Mouse (Mus musculus): ENCODE data around the gene Ugt1a7c. TPM values are rescaled to one million over a fixed set of nuclear protein-coding genes. Genes with fewer than 3 reads are reported as not detected.
A peak's percentile ranks its signal among the peaks of the same experiment; 100 is the strongest.

The Ugt1a7c gene
- polyA plus RNA-seq, 1 experiment from 2014 or later, result 4.2 TPM

- Histone ChIP-seq H3K9ac (no peak overlapping the region), H3K4me1 (no peaks in the 10 kb centered on the region; the same call in 1 of the 2 replicates), H3K9me3 (peaks cover 44% of the 10 kb centered on the region), H3K36me3 (no peaks in the 10 kb centered on the region), H3K4me3 (no peak overlapping the region), H3K27me3 (no peaks in the 10 kb centered on the region), H3K27ac (no peak overlapping the region), H3K4me2 (no peak overlapping the region)
- no peak for ATAC-seq (ENCODE audit: insufficient number of reproducible peaks, low FRiP score, low TSS enrichment, low read depth)
- 71% methylated on average over 6 of the region's 6 CpGs for WGBS
These were observed 158.7 kb downstream of the Ugt1a7c start for GRCm38 (mm10) chr1:88253540-88253939.

- no peaks in the 10 kb centered on the region for H3K27me3 ChIP-seq
- no peak overlapping the region for H3K27ac ChIP-seq
- H3K4me1 ChIP-seq, result peaks cover 7% of the 10 kb centered on the region
- 0 out of 2 replicates have a peak, but pooled peaks have one; percentile 0 for ATAC-seq (ENCODE audit: insufficient number of reproducible peaks, low FRiP score, low TSS enrichment, low read depth)
- H3K36me3 ChIP-seq, result peaks cover 9% of the 10 kb centered on the region
- H3K9ac ChIP-seq, result no peak overlapping the region
- peaks cover 32% of the 10 kb centered on the region for H3K9me3 ChIP-seq
- 85% methylated on average over 12 of the region's 12 CpGs for WGBS
- H3K4me2 ChIP-seq, result no peak overlapping the region
- H3K4me3 ChIP-seq, result no peak overlapping the region
These were observed 160.1 kb downstream of the Ugt1a7c start for GRCm38 (mm10) chr1:88254793-88255465.

GRCm38 (mm10) chr1:88255466-88255857 is 160.6 kb downstream of the Ugt1a7c start:
- Histone ChIP-seq H3K9me3 (peaks cover 28% of the 10 kb centered on the region), H3K4me2 (no peak overlapping the region), H3K27ac (no peak overlapping the region), H3K9ac (no peak overlapping the region), H3K36me3 (peaks cover 14% of the 10 kb centered on the region), H3K4me3 (no peak overlapping the region), H3K27me3 (no peaks in the 10 kb centered on the region), H3K4me1 (peaks cover 7% of the 10 kb centered on the region)
- ATAC-seq (ENCODE audit: insufficient number of reproducible peaks, low FRiP score, low TSS enrichment, low read depth), result no peak
- WGBS, result 51% methylated on average over 2 of the region's 2 CpGs

GRCm38 (mm10) chr1:88255989-88256754 is 161.3 kb downstream of the Ugt1a7c start:
- no peak for ATAC-seq (ENCODE audit: insufficient number of reproducible peaks, low FRiP score, low TSS enrichment, low read depth)
- Histone ChIP-seq H3K27me3 (no peaks in the 10 kb centered on the region), H3K9ac (no peak overlapping the region), H3K4me1 (peaks cover 7% of the 10 kb centered on the region), H3K4me2 (no peak overlapping the region), H3K4me3 (no peak overlapping the region), H3K27ac (no peak overlapping the region), H3K9me3 (peaks cover 21% of the 10 kb centered on the region), H3K36me3 (peaks cover 21% of the 10 kb centered on the region)
- WGBS, result 77% methylated on average over 13 of the region's 13 CpGs

GRCm38 (mm10) chr1:88256886-88257663 is 162.2 kb downstream of the Ugt1a7c start:
- no peak overlapping the region for H3K4me2 ChIP-seq
- H3K4me3 ChIP-seq, result no peak overlapping the region
- peaks cover 14% of the 10 kb centered on the region for H3K4me1 ChIP-seq
- no peak overlapping the region for H3K9ac ChIP-seq
- 69% methylated on average over 10 of the region's 10 CpGs for WGBS
- no peak for ATAC-seq (ENCODE audit: insufficient number of reproducible peaks, low FRiP score, low TSS enrichment, low read depth)
- peaks cover 16% of the 10 kb centered on the region for H3K9me3 ChIP-seq
- no peak overlapping the region for H3K27ac ChIP-seq
- no peaks in the 10 kb centered on the region for H3K27me3 ChIP-seq
- H3K36me3 ChIP-seq, result peaks cover 30% of the 10 kb centered on the region

GRCm38 (mm10) chr1:88257681-88258080 is 162.8 kb downstream of the Ugt1a7c start:
- peaks cover 36% of the 10 kb centered on the region for H3K36me3 ChIP-seq
- 0 out of 2 replicates have a peak, but pooled peaks cover 10% of the 10 kb centered on the region for H3K9me3 ChIP-seq
- H3K27ac ChIP-seq, result no peak overlapping the region
- H3K4me1 ChIP-seq, result peaks cover 14% of the 10 kb centered on the region
- no peak for ATAC-seq (ENCODE audit: insufficient number of reproducible peaks, low FRiP score, low TSS enrichment, low read depth)
- H3K4me2 ChIP-seq, result no peak overlapping the region
- 83% methylated on average over 6 of the region's 6 CpGs for WGBS
- no peak overlapping the region for H3K9ac ChIP-seq
- no peak overlapping the region for H3K4me3 ChIP-seq
- no peaks in the 10 kb centered on the region for H3K27me3 ChIP-seq

GRCm38 (mm10) chr1:88258361-88258760 is 163.5 kb downstream of the Ugt1a7c start:
- H3K9me3 ChIP-seq, result 0 out of 2 replicates have a peak, but pooled peaks cover 5% of the 10 kb centered on the region
- WGBS, result 66% methylated on average over 6 of the region's 6 CpGs
- no peak for ATAC-seq (ENCODE audit: insufficient number of reproducible peaks, low FRiP score, low TSS enrichment, low read depth)

GRCm38 (mm10) chr1:88258881-88259642 is 164.2 kb downstream of the Ugt1a7c start:
- peak overlapping the region; percentile 1; the same call in 1 of the 2 replicates for H3K27ac ChIP-seq
- no peak overlapping the region for H3K9ac ChIP-seq
- no peak overlapping the region for H3K4me2 ChIP-seq
- 0 out of 2 replicates have a peak, but pooled peaks cover 5% of the 10 kb centered on the region for H3K9me3 ChIP-seq
- H3K27me3 ChIP-seq, result no peaks in the 10 kb centered on the region
- peaks cover 14% of the 10 kb centered on the region for H3K4me1 ChIP-seq
- ATAC-seq (ENCODE audit: insufficient number of reproducible peaks, low FRiP score, low TSS enrichment, low read depth), result no peak
- 72% methylated on average over 8 of the region's 8 CpGs for WGBS
- peaks cover 50% of the 10 kb centered on the region for H3K36me3 ChIP-seq
- H3K4me3 ChIP-seq, result no peak overlapping the region

More at GRCm38 (mm10) chr1:88258361-88258760, 163.5 kb downstream of the Ugt1a7c start:
- Histone ChIP-seq H3K27ac (no peak overlapping the region), H3K4me1 (peaks cover 14% of the 10 kb centered on the region), H3K4me3 (no peak overlapping the region), H3K27me3 (no peaks in the 10 kb centered on the region), H3K4me2 (no peak overlapping the region), H3K36me3 (peaks cover 42% of the 10 kb centered on the region), H3K9ac (no peak overlapping the region)

- Histone ChIP-seq H3K4me2 (no peak overlapping the region), H3K9me3 (0 out of 2 replicates have a peak, but pooled peaks cover 5% of the 10 kb centered on the region), H3K27me3 (no peaks in the 10 kb centered on the region), H3K4me1 (peaks cover 14% of the 10 kb centered on the region), H3K4me3 (no peak overlapping the region), H3K36me3 (peaks cover 55% of the 10 kb centered on the region), H3K9ac (no peak overlapping the region), H3K27ac (no peak overlapping the region; the same call in 1 of the 2 replicates)
- ATAC-seq (ENCODE audit: insufficient number of reproducible peaks, low FRiP score, low TSS enrichment, low read depth), result no peak
- 77% methylated on average over 4 of the region's 4 CpGs for WGBS
These were observed 164.8 kb downstream of the Ugt1a7c start for GRCm38 (mm10) chr1:88259643-88260024.

- Histone ChIP-seq H3K27ac (no peak overlapping the region; the same call in 1 of the 2 replicates), H3K36me3 (peaks cover 60% of the 10 kb centered on the region), H3K4me2 (no peak overlapping the region), H3K9me3 (0 out of 2 replicates have a peak, but pooled peaks cover 3% of the 10 kb centered on the region), H3K27me3 (no peaks in the 10 kb centered on the region), H3K9ac (no peak overlapping the region), H3K4me1 (peaks cover 14% of the 10 kb centered on the region), H3K4me3 (no peak overlapping the region)
- 79% methylated on average over 6 of the region's 6 CpGs for WGBS
- ATAC-seq (ENCODE audit: insufficient number of reproducible peaks, low FRiP score, low TSS enrichment, low read depth), result peak; percentile 11
These were observed 165.3 kb downstream of the Ugt1a7c start for GRCm38 (mm10) chr1:88260114-88260513.

Measured in limb, embryonic 15.5 days (tissue).